Mouse (Mus musculus): ENCODE measurements around the gene Gm17402.

- TF ChIP-seq POLR2AphosphoS2 (IDR thresholded peaks at IDR 0.05; ENCODE audit: insufficient read length, low read depth) (no peak), MYOG (IDR thresholded peaks at IDR 0.05; ENCODE audit: control insufficient read depth in 1 of 3, insufficient read depth in 1 of 3, insufficient read length in 2 of 3, low read depth in 2 of 3) (peak in 1 of 3 experiments; percentile 17), TCF12 (IDR thresholded peaks at IDR 0.05; ENCODE audit: insufficient read depth, poor library complexity, severe bottlenecking) (no peak)
These were observed 35.4 kb downstream of the Gm17402 start for GRCm38 (mm10) chr3:67339558-67339957.
